Mouse (Mus musculus) MEL (cell line): ENCODE results near the gene Ghitm.

Experiments used
- CTCF ChIP-seq, 3 experiments: IDR thresholded peaks in 2 of 3; conservative IDR thresholded peaks in 1 of 3; 2 replicates each; pipeline ENCODE4 v1.5.1; 2011 to 2012; ENCODE audit warnings: low read length in 3 of 3, low read depth in 2 of 3, mild to moderate bottlenecking in 2 of 3, improper control_type of control experiment in 1 of 3, inconsistent platforms in 1 of 3, mixed read lengths in 1 of 3, moderate library complexity in 1 of 3; ENCODE audit not compliant: control insufficient read depth in 1 of 3, insufficient read depth in 1 of 3, poor library complexity in 1 of 3, severe bottlenecking in 1 of 3
- E2F4 ChIP-seq: IDR thresholded peaks from 2 replicates; pipeline ENCODE4 v1.6.1; 2011; ENCODE audit warnings: low read depth, low read length, improper control_type of control experiment, borderline replicate concordance
- EP300 ChIP-seq, 2 experiments: IDR thresholded peaks; 2 replicates each; pipeline ENCODE4 v1.6.1; 2011; ENCODE audit warnings: improper control_type of control experiment in 2 of 2, low read length in 2 of 2, low read depth in 1 of 2, mild to moderate bottlenecking in 1 of 2
- MAFK ChIP-seq: IDR thresholded peaks from 2 replicates; pipeline ENCODE4 v1.6.1; 2011; ENCODE audit warnings: low read depth, mild to moderate bottlenecking, low read length, improper control_type of control experiment, borderline replicate concordance
- MAX ChIP-seq: IDR thresholded peaks from 2 replicates; pipeline ENCODE4 v1.6.1; 2011; ENCODE audit warnings: low read length, improper control_type of control experiment
- NRF1 ChIP-seq: IDR thresholded peaks from 2 replicates; pipeline ENCODE4 v1.6.1; 2014; ENCODE audit warnings: low read depth, mild to moderate bottlenecking, inconsistent platforms, low read length, improper control_type of control experiment, moderate library complexity; ENCODE audit not compliant: poor library complexity, insufficient read depth, severe bottlenecking
- TAL1 ChIP-seq: IDR thresholded peaks from 2 replicates; pipeline ENCODE4 v1.6.1; 2012; ENCODE audit warnings: mild to moderate bottlenecking, inconsistent platforms, low read length, moderate library complexity, mixed read lengths
- TBP ChIP-seq: IDR thresholded peaks from 2 replicates; pipeline ENCODE4 v1.8.0; 2011; ENCODE audit warnings: low read depth, low read length, improper control_type of control experiment

- no peak for TF ChIP-seq CTCF (IDR thresholded peaks at IDR 0.05 in 2 of 3, conservative IDR thresholded peaks at IDR 0.05 in 1 of 3; ENCODE audit: control insufficient read depth in 1 of 3, insufficient read depth in 1 of 3, low read depth in 2 of 3, low read length in 3 of 3, poor library complexity in 1 of 3, severe bottlenecking in 1 of 3)
- TF ChIP-seq E2F4 = no peak
- no peak for TF ChIP-seq MAX
- no peak for TF ChIP-seq TBP
- no peak for TF ChIP-seq MAFK
- no peak for TF ChIP-seq EP300 (IDR thresholded peaks at IDR 0.05; ENCODE audit: low read depth in 1 of 2, low read length in 2 of 2)
- TF ChIP-seq NRF1 = no peak
- no peak for TF ChIP-seq TAL1
Observed at GRCm38 (mm10) chr14:37097956-37098530, 37.0 kb downstream of the Ghitm start, which contains the start of gene Cdhr1.
